Mouse (Mus musculus) heart, embryonic 10.5 days (tissue): Measurements from ENCODE around the gene BC052040. TPM values are rescaled to one million over a fixed set of nuclear protein-coding genes. Genes with fewer than 3 reads are reported as not detected.

Source experiments
- DNase-seq: peaks from one replicate; pipeline ENCODE4 v3.0.0-alpha.2; 2017; ENCODE audit warnings: low spot score
- H3K27ac ChIP-seq: fragments of 300-500 bp; sonication (generic); 2 replicates; pipeline ENCODE4 v1.5.1; 2016; ENCODE audit warnings: mild to moderate bottlenecking
- H3K27me3 ChIP-seq: fragments of 300-500 bp; sonication (generic); 2 replicates; pipeline ENCODE4 v1.6.1; 2016; ENCODE audit warnings: mild to moderate bottlenecking; ENCODE audit not compliant: poor library complexity, insufficient read depth, severe bottlenecking
- H3K36me3 ChIP-seq: fragments of 300-500 bp; sonication (generic); 2 replicates; pipeline ENCODE4 v1.6.1; 2016; ENCODE audit warnings: mild to moderate bottlenecking, moderate library complexity
- H3K4me1 ChIP-seq: fragments of 300-500 bp; sonication (generic); 2 replicates; pipeline ENCODE4 v1.6.1; 2016; ENCODE audit warnings: mild to moderate bottlenecking
- H3K4me3 ChIP-seq: fragments of 300-500 bp; sonication (generic); 2 replicates; pipeline ENCODE4 v1.5.1; 2016; ENCODE audit warnings: mild to moderate bottlenecking, moderate library complexity
- H3K9me3 ChIP-seq: fragments of 300-500 bp; sonication (generic); 2 replicates; pipeline ENCODE4 v1.6.1; 2016; ENCODE audit warnings: mild to moderate bottlenecking, moderate library complexity
- WGBS: fragments of 180-500 bp; shearing (Covaris S2); methylation state at CpG from one replicate; pipeline ENCODE4 v1.1.7; 2016; 5-methylcytosine and 5-hydroxymethylcytosine counted together
- polyA plus RNA-seq: library from polyadenylated mRNA; unstranded; fragments of >200 nt; fragmentation: Nextera tagmentation; extraction: Ambion mirVana; gene quantifications from 2 replicates; pipeline ENCODE4 v1.2.1, GENCODE M21; 2016

BC052040 gene
- polyA plus RNA-seq, 1 experiment from 2014 or later = 22.4 TPM

DNA sequence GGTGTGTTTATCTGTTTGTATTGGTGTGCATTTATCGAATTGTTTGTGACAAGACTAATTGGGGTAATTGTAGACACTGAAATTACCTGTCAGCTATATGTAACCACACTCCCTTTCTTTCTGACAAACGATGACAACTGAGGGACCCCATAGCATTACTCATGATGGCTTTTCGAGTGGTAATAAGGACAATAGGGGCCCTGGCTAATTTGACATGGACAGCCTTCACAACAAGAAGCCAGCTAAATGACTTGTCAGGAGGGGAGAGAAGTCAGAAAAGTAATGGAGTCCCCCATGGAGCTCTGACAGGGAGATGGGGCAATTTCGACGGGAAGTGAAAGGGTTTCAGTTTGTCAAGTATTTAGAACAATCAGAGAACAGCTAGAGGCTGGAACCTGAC is 145.3 kb downstream of the BC052040 start:
- Histone ChIP-seq H3K27me3 (no peaks in the 10 kb centered on the region), H3K4me3 (no peak overlapping the region), H3K9me3 (no peaks in the 10 kb centered on the region), H3K27ac (no peak overlapping the region), H3K4me1 (peaks cover 25% of the 10 kb centered on the region), H3K36me3 (peaks cover 7% of the 10 kb centered on the region; the same call in 1 of the 2 replicates)
- 79% methylated on average over 5 of the region's 5 CpGs for WGBS
- no peak for DNase-seq

DNA sequence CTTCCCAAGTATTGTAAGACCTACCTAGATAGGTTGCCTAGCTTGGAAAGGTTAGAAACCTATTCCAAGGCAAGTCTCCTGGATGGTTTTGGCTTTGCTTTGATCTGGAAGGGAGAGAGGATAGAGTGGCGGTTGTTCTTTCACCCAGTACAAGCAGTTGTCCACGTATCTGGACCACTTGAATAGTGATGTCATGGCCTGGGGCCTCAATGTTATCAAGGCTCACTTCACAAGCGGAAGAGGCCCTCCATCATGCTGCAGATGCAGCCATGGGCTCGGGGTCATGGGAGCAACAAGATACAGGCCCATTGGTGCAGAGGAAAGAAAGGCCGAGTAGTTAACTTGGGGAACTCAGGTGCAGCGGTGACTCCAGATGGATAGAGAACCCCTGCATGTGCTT is 147.1 kb downstream of the BC052040 start:
- DNase-seq = no peak
- H3K36me3 ChIP-seq = peaks cover 7% of the 10 kb centered on the region; the same call in 1 of the 2 replicates
- H3K4me1 ChIP-seq = peaks cover 20% of the 10 kb centered on the region
- no peak overlapping the region for H3K27ac ChIP-seq
- no peak overlapping the region for H3K4me3 ChIP-seq
- H3K27me3 ChIP-seq = no peaks in the 10 kb centered on the region
- 55% methylated on average over 6 of the region's 6 CpGs for WGBS
- no peaks in the 10 kb centered on the region for H3K9me3 ChIP-seq

DNA sequence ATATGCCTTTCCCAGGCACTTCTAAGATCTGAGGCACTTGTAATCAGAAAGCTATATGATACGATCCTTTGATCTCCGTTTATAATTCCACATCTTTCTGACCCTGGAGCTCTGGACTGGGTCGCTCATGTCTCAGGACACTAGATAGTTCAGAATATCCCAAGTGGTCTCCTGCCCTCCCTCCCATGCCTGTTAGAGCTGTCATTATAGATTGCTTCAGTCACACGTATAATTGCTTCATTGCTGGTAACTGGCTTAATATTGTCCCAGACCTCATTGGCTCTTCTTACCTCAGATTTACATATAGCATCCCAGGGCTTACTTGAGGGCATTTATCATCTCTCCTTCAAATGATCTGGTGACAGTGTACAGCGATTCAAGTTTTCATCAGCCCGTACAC is 149.0 kb downstream of the BC052040 start:
- Histone ChIP-seq H3K27me3 (no peaks in the 10 kb centered on the region), H3K9me3 (no peaks in the 10 kb centered on the region), H3K36me3 (peaks cover 7% of the 10 kb centered on the region; the same call in 1 of the 2 replicates), H3K27ac (peak overlapping the region; percentile 62), H3K4me3 (no peak overlapping the region), H3K4me1 (peaks cover 15% of the 10 kb centered on the region)
- no peak for DNase-seq
- WGBS = 72% methylated on average over 6 of the region's 6 CpGs

DNA sequence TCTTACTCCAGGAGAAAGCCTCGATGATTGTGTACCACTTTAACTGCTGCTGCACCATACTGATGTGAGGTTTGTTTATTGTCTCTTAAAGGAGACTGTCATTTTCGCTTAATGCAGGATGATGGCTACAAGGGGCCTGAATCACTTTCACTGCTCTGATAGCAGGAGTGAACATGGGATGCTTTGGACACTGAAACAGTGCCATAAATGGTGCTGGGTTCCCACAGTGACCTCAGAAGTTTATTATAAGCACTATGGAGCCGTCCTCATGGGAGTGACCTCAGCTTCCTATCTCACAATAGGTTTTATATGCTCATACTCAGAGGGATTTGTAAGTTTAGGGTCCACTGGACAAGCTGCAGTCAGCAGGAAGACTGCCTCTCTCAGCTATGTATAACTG is 149.7 kb downstream of the BC052040 start:
- H3K27ac ChIP-seq = peak overlapping the region; percentile 62
- peaks cover 15% of the 10 kb centered on the region for H3K4me1 ChIP-seq
- DNase-seq = no peak
- 54% methylated on average over 3 of the region's 3 CpGs for WGBS
- no peaks in the 10 kb centered on the region for H3K9me3 ChIP-seq
- no peaks in the 10 kb centered on the region for H3K27me3 ChIP-seq
- no peak overlapping the region for H3K4me3 ChIP-seq
- peaks cover 7% of the 10 kb centered on the region; the same call in 1 of the 2 replicates for H3K36me3 ChIP-seq

DNA sequence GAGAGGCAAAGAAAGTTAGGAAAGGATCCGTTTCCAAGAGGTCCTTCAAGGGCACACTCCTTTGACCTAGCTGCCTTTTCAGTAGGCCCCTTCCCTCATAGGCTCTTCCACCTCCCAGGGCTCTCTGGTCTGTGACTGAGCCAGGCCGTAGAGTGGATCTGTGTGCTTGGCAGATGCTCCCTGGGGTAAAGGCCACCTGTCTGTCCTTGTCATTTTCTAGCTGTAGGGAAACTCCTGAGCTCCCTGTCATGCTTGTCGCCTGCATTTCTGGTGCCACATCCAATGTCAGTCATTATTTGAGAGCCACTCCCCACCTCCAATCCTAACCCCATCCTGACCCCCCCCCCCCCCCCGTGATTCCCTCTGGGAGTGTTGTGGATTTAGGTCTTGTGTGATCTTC is 151.1 kb downstream of the BC052040 start:
- Histone ChIP-seq H3K27ac (no peak overlapping the region), H3K36me3 (peaks cover 7% of the 10 kb centered on the region; the same call in 1 of the 2 replicates), H3K9me3 (no peaks in the 10 kb centered on the region), H3K27me3 (no peaks in the 10 kb centered on the region), H3K4me1 (peaks cover 15% of the 10 kb centered on the region), H3K4me3 (no peak overlapping the region)
- no peak for DNase-seq
- 84% methylated on average over 4 of the region's 4 CpGs for WGBS

DNA sequence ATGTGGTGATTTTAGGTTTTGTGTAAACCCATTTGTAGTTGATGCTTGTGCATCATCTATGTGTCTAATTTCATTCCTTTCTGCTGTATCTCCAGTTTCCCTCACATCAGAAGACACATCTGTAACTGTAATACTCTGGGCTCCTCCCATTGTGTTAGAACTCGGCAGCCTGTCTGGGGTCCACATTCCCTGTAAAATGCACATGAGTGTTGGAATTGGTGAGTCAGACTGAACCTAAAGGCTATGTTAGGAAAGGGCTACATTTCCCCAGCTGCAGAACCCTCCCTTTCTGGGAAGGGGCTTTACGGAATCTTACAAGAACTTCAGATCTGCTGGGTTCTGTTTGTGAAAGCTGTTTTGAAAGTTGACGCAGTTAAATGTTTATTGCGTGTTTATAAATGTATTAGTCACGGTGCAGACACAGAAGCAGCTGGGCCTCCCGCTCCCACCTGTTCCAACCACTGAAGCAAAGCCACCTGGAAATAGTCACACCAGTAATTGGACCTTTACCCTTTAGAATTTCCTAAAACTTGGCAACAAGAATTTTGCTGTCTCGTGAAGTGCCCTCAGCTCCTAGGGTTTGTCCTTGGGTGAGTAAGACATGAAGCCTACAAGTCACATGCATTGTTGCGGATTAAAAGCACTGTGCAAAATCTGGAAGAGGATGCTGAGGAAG is 151.6 kb downstream of the BC052040 start:
- no peaks in the 10 kb centered on the region for H3K27me3 ChIP-seq
- peaks cover 19% of the 10 kb centered on the region for H3K4me1 ChIP-seq
- 88% methylated on average over 8 of the region's 8 CpGs for WGBS
- peaks cover 2% of the 10 kb centered on the region; the same call in 1 of the 2 replicates for H3K36me3 ChIP-seq
- no peak for DNase-seq
- H3K4me3 ChIP-seq = no peak overlapping the region
- H3K9me3 ChIP-seq = no peaks in the 10 kb centered on the region
- H3K27ac ChIP-seq = no peak overlapping the region

DNA sequence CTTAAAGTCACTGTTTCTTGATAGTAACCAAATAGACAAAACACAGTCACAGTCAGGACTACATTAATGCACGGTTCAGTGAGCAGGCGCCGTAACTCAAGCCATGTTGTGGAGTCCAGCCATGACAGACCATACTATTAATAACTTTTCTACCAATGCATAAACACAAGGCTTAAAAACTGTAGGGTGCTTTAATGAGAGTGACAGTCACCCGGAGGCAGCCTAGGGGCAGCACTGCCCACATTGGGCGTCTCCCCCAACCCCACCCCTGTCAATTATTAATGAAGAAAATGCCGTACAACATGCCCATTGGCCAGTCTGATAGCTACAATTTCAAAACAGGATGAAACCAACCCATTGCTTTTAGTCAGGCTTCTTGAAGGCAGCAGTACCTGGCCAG is 153.3 kb downstream of the BC052040 start:
- no peak for DNase-seq
- no peaks in the 10 kb centered on the region for H3K27me3 ChIP-seq
- no peak overlapping the region for H3K27ac ChIP-seq
- peaks cover 16% of the 10 kb centered on the region for H3K4me1 ChIP-seq
- H3K9me3 ChIP-seq = no peaks in the 10 kb centered on the region
- H3K4me3 ChIP-seq = no peak overlapping the region
- WGBS = 90% methylated on average over 6 of the region's 6 CpGs
- no peaks in the 10 kb centered on the region for H3K36me3 ChIP-seq

DNA sequence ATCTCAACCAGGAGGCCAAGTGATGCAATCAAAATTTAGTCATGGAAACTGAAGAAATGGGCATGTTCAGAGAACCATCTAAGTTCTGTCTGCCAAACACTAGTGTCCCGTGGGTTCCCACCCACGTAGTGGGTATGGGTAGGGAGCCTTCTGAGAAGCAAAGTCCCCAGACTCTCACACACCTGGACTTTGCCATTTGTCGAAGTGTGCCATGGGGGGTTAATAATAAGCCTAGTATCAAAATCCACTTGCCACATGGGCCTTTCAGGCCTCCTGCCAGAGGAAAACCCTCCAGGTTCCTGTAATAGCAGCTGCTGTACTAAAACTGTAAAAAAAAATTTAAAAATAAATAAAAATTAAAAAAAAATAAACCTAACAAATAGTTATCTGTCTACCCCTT is 154.9 kb downstream of the BC052040 start:
- H3K36me3 ChIP-seq = no peaks in the 10 kb centered on the region

DNA sequence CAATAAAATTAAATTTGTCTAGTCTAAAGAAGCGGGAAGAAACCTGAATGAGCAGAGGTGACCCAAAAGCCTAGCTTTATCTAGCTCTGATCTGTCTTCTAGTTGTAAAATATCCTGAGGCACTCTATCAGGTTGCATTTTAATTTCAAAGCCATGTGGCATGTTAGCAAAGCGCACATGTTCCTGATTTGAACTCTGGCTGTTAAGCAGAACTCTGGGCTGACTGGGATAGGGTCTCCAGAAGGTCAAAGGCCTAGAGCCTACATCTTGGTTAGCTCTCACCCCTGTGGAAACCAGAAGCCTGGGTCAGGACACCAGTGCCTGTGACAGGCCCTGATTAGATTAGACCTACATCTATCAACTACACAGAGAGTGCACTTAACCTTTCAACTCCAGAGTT is 156.4 kb downstream of the BC052040 start:
- H3K4me1 ChIP-seq = peaks cover 12% of the 10 kb centered on the region
- no peaks in the 10 kb centered on the region for H3K27me3 ChIP-seq
- no peak overlapping the region for H3K27ac ChIP-seq
- no peaks in the 10 kb centered on the region for H3K36me3 ChIP-seq
- H3K9me3 ChIP-seq = no peaks in the 10 kb centered on the region
- DNase-seq = no peak
- no peak overlapping the region for H3K4me3 ChIP-seq
- 67% methylated on average over 2 of the region's 2 CpGs for WGBS

More for the DNA sequence above, 154.9 kb downstream of the BC052040 start:
- H3K27ac ChIP-seq = no peak overlapping the region
- H3K27me3 ChIP-seq = no peaks in the 10 kb centered on the region
- DNase-seq = no peak
- H3K4me1 ChIP-seq = peaks cover 4% of the 10 kb centered on the region
- 86% methylated on average over 3 of the region's 3 CpGs for WGBS
- H3K4me3 ChIP-seq = no peak overlapping the region
- no peaks in the 10 kb centered on the region for H3K9me3 ChIP-seq

DNA sequence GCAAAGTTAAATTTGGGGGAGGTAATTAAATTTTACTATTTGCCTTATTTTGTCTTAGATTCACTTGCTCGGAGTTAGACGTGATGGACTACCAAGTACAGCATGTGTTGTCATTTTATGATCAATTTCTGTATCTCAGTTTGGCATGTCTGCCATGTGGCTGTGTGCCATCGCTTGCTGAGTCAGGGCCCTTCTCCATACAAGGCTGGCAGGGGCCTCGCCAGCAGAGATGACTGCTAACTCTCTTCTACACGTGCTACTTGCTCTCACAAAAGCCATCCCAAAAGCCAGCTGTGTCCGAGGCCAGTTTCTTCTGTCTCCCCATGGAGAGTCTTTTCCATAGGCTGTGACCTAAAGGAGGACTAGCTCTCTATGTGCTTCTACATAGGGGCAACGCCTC is 160.5 kb downstream of the BC052040 start:
- H3K4me1 ChIP-seq = peaks cover 17% of the 10 kb centered on the region
- WGBS = 91% methylated on average over 7 of the region's 7 CpGs
- H3K9me3 ChIP-seq = no peaks in the 10 kb centered on the region
- no peak overlapping the region for H3K27ac ChIP-seq
- DNase-seq = no peak
- no peaks in the 10 kb centered on the region for H3K27me3 ChIP-seq
- no peaks in the 10 kb centered on the region for H3K36me3 ChIP-seq
- no peak overlapping the region for H3K4me3 ChIP-seq

DNA sequence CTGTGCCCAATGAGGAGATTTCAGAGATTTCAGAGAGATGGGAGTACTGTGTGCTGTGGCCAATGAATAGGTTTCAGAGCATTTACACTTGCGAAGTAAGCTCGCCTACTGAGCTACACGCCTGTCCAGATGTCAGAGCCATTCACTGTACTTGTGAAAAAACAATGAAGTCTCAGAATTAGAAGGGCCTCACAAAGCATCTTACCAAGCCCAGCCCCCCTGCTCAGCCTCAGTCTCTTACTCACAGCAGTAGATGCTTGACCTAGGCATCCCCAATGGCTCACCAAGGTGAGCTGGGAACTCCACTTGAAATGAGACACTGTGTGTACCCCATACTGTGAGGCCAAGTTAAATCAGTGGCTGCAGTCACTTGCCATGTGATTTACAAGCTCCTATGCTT is 166.1 kb downstream of the BC052040 start:
- Histone ChIP-seq H3K36me3 (no peaks in the 10 kb centered on the region), H3K4me3 (no peak overlapping the region), H3K9me3 (no peaks in the 10 kb centered on the region), H3K4me1 (peaks cover 7% of the 10 kb centered on the region), H3K27me3 (no peaks in the 10 kb centered on the region), H3K27ac (no peak overlapping the region)
- DNase-seq = no peak
- WGBS = 91% methylated on average over 3 of the region's 3 CpGs

DNA sequence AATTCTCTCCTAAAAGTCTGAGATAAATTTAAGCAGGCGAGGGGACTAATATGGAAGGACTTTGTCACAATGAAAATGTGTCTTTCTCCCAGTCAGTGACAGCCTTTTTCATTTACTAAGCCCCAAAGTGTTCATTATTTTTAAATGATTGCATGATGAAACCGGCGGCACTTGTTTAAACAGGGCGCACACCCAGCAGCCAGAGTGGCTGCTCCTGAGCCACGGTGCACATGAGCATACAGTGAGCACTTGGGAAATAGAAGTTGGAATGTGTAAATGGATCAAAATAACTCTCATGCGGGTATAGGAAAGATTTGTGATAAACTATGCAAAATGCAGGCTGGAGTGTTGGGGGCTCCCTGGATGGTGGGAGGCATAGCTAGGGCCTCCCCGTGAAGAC is 169.7 kb downstream of the BC052040 start:
- no peak overlapping the region for H3K27ac ChIP-seq
- H3K27me3 ChIP-seq = no peaks in the 10 kb centered on the region
- no peak overlapping the region for H3K4me3 ChIP-seq
- H3K4me1 ChIP-seq = 0 out of 2 replicates have a peak, but pooled peaks cover 3% of the 10 kb centered on the region
- WGBS = 86% methylated on average over 7 of the region's 7 CpGs
- H3K9me3 ChIP-seq = no peaks in the 10 kb centered on the region
- no peaks in the 10 kb centered on the region for H3K36me3 ChIP-seq
- DNase-seq = no peak

DNA sequence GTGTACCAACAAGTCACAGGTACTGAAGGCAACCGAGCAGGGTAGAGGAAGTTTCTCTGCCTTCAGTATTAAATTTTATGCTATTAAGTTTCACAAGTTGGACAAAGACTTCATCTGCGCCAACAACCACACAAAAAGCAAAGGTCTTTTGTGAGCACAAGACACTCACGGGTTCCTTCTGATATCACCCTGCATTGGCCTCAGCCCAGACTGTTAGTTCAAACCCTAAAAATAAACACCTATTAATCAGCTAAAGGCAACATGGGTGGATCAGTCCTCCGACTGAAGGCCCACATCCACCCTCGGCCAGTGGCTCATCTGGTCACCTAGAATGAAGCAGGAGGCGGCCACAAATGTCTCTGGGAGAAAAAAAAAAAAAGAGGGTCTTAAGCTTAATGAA is 176.2 kb downstream of the BC052040 start:
- H3K27me3 ChIP-seq = no peaks in the 10 kb centered on the region
- H3K4me3 ChIP-seq = no peak overlapping the region
- no peak for DNase-seq
- H3K4me1 ChIP-seq = peaks cover 21% of the 10 kb centered on the region
- H3K9me3 ChIP-seq = no peaks in the 10 kb centered on the region
- 39% methylated on average over 6 of the region's 6 CpGs for WGBS
- H3K36me3 ChIP-seq = no peaks in the 10 kb centered on the region
- H3K27ac ChIP-seq = peak overlapping the region; percentile 38; the same call in 1 of the 2 replicates

DNA sequence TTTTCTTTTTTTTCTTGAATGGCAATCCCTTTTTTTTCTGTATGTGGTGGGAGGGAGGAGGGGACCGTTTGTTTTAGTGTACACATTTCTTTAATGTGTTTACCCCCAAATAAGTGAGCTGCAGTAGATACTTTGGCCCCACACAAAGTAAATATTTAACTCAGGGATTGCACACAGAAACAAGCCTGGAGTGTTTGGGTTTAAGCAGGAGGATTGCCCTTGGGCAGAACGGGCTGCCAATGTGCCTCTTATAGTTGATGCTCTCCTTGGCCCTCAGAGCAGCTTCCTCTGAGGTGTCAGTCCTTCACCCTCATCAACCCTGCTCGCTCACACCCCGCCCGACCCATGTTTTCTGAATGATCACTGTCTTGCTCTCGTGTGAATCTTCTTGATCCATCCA is 177.0 kb downstream of the BC052040 start:
- Histone ChIP-seq H3K9me3 (no peaks in the 10 kb centered on the region), H3K4me1 (peaks cover 21% of the 10 kb centered on the region), H3K27ac (no peak overlapping the region), H3K36me3 (no peaks in the 10 kb centered on the region), H3K4me3 (no peak overlapping the region), H3K27me3 (no peaks in the 10 kb centered on the region)
- WGBS = 74% methylated on average over 6 of the region's 6 CpGs
- no peak for DNase-seq
